17 mouse cellular contexts compared by ENCODE assay signal in the genomic region with DNA sequence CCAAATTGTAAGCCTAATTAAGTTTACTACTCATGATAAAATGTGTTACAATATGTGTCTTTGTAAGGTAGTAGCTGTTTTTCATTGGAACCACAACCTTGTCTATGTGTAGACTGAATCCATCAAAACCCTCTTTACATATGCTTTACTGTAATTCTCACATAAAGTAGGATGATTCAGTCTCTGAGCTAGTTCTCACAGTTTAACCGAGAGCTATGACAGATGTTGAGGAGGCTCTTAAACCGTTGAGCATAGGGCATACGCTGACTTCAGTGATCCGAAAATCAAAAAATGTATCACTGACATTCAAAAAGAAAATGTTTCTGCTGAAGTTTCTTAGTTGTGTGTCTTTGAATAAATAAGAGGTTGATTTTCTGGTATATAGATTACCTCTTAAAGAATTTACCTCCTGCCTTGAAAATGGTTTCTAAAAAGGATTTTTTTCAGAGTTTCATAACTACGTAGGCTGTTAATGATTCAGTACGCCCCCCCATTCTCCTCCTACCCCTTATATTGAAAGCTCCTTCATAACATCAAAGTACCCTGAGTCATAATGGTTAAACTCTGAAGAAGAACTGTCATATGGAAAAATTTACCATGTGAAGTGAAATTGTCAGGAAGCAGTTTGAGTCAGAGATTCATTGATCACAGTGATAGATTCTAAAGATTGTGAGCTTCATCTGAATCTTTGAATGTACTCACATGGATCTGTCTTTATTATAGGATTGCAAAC.
"Had no signal": no experiment of that assay in that cellular context is flagged by ENCODE, and none has a peak within 500 bp of the region (broad histone marks: within the 10 kb centered on the region; RNA-seq: fewer than 3 reads in every experiment).

No protein-coding gene starts in this region.

- H3K4me3 ChIP-seq: limb, embryonic 12.5 days; liver, embryonic 13.5 days; lung, embryonic 15.5 days; megakaryocyte, embryonic 14.5 days; midbrain, embryonic 15.5 days; neural tube, embryonic 13.5 days had no signal

- H3K27me3 ChIP-seq: limb, embryonic 12.5 days; liver, embryonic 13.5 days; lung, embryonic 15.5 days; megakaryocyte, embryonic 14.5 days; midbrain, embryonic 15.5 days; neural tube, embryonic 13.5 days had no signal

- H3K9ac ChIP-seq: limb, embryonic 12.5 days; liver, embryonic 13.5 days; liver, postnatal 0 days; lung, embryonic 15.5 days; midbrain, embryonic 15.5 days; neural tube, embryonic 13.5 days had no signal

- H3K9me3 ChIP-seq: limb, embryonic 12.5 days; liver, embryonic 13.5 days; lung, embryonic 15.5 days; megakaryocyte, embryonic 14.5 days; midbrain, embryonic 15.5 days; neural tube, embryonic 13.5 days had no signal

- H3K27ac ChIP-seq: limb, embryonic 12.5 days; liver, embryonic 13.5 days; lung, embryonic 15.5 days; macrophage; midbrain, embryonic 15.5 days; neural tube, embryonic 13.5 days had no signal

- H3K36me3 ChIP-seq: midbrain, embryonic 15.5 days had no signal

- ATAC-seq: liver, postnatal 0 days; midbrain, embryonic 15.5 days had no signal

- H3K4me2 ChIP-seq: limb, embryonic 12.5 days; liver, embryonic 13.5 days; lung, embryonic 15.5 days; midbrain, embryonic 11.5 days; midbrain, embryonic 15.5 days; neural tube, embryonic 13.5 days had no signal

- DNase-seq: kidney, postnatal 25 days; layer of hippocampus, adult 9-11 months; liver; liver, embryonic 13.5 days; liver, postnatal 0 days; lung, postnatal 14 days; right cerebral cortex, postnatal 4 days; spleen, adult 18-20 months; thymus, adult 2 months; thymus, postnatal 25 days had no signal
